Mouse (Mus musculus) lung, embryonic 15.5 days (tissue): ENCODE results near the gene St3gal6. TPM values are rescaled to one million over a fixed set of nuclear protein-coding genes. Genes with fewer than 3 reads are reported as not detected.
A peak's percentile ranks its signal among the peaks of the same experiment; 100 is the strongest.

Experiments
- ATAC-seq: fragments of 200-750 bp; cut with Nextera tagmentation; 2 replicates; pipeline ENCODE4 v1.8.0; 2017; ENCODE audit warnings: moderate number of reproducible peaks, borderline replicate concordance; ENCODE audit not compliant: low FRiP score, low TSS enrichment; ENCODE audit errors: extremely low read depth
- H3K27ac ChIP-seq: fragments of 300-500 bp; sonication (generic); 2 replicates; pipeline ENCODE4 v1.5.1; 2015; ENCODE audit warnings: moderate library complexity, mild to moderate bottlenecking, inconsistent platforms
- H3K27me3 ChIP-seq: fragments of 300-500 bp; sonication (generic); 2 replicates; pipeline ENCODE4 v1.6.1; 2015; ENCODE audit warnings: inconsistent platforms
- H3K36me3 ChIP-seq: fragments of 300-500 bp; sonication (generic); 2 replicates; pipeline ENCODE4 v1.6.1; 2015; ENCODE audit warnings: inconsistent platforms
- H3K4me1 ChIP-seq: fragments of 300-500 bp; sonication (generic); 2 replicates; pipeline ENCODE4 v1.6.1; 2015; ENCODE audit warnings: inconsistent platforms
- H3K4me2 ChIP-seq: fragments of 300-500 bp; sonication (generic); 2 replicates; pipeline ENCODE4 v1.6.1; 2015; ENCODE audit warnings: inconsistent platforms, mild to moderate bottlenecking, moderate library complexity
- H3K4me3 ChIP-seq: fragments of 300-500 bp; sonication (generic); 2 replicates; pipeline ENCODE4 v1.5.1; 2015; ENCODE audit warnings: mild to moderate bottlenecking, inconsistent platforms
- H3K9ac ChIP-seq: fragments of 300-500 bp; sonication (generic); 2 replicates; pipeline ENCODE4 v1.6.1; 2015; ENCODE audit warnings: inconsistent platforms
- H3K9me3 ChIP-seq: fragments of 300-500 bp; sonication (generic); 2 replicates; pipeline ENCODE4 v1.6.1; 2016; ENCODE audit warnings: inconsistent platforms
- WGBS: fragments of 180-500 bp; shearing (Covaris S2); methylation state at CpG from one replicate; pipeline ENCODE4 v1.1.7; 2015; 5-methylcytosine and 5-hydroxymethylcytosine counted together
- polyA plus RNA-seq: library from polyadenylated mRNA; unstranded; fragments of >200 nt; fragmentation: Nextera tagmentation; extraction: Ambion mirVana; gene quantifications from 2 replicates; pipeline ENCODE4 v1.2.1, GENCODE M21; 2015

St3gal6 gene
- polyA plus RNA-seq, 1 experiment from 2014 or later = 27.3 TPM

DNA sequence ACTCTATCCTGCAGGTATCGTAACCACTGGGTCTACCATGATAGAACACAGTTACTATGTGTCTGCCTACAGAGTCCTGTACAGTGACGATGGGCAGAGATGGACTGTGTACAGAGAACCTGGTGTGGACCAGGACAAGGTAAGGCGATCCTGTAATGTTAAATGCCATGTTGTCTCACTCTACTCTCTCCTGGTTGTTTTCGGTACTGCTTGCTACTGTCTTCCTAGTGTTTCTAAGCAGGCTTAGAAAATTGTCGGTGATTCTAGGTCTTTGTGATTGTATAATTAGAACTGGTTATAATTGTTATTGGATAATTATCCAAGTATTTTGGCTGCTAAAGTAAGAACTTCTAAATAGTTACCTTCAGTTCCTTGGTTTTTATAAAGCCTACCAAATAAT lies 72.4 kb downstream of the St3gal6 start:
- no peak for ATAC-seq
- Histone ChIP-seq H3K4me2 (no peak overlapping the region), H3K36me3 (peaks cover 23% of the 10 kb centered on the region; the same call in 1 of the 2 replicates), H3K27ac (no peak overlapping the region), H3K9me3 (no peaks in the 10 kb centered on the region), H3K27me3 (no peaks in the 10 kb centered on the region), H3K4me1 (peaks cover 8% of the 10 kb centered on the region; the same call in 1 of the 2 replicates), H3K9ac (no peak overlapping the region), H3K4me3 (no peak overlapping the region)
- 94% methylated on average over 5 of the region's 5 CpGs for WGBS

- WGBS = 58% methylated on average over 6 of the region's 6 CpGs
- ATAC-seq = no peak
- Histone ChIP-seq H3K27me3 (no peaks in the 10 kb centered on the region), H3K4me1 (peaks cover 8% of the 10 kb centered on the region; the same call in 1 of the 2 replicates), H3K4me3 (no peak overlapping the region), H3K4me2 (no peak overlapping the region), H3K27ac (no peak overlapping the region), H3K9me3 (no peaks in the 10 kb centered on the region), H3K36me3 (peaks cover 20% of the 10 kb centered on the region; the same call in 1 of the 2 replicates), H3K9ac (no peak overlapping the region)
Observed at GRCm38 (mm10) chr16:58450648-58451047, 73.4 kb downstream of the St3gal6 start.

GRCm38 (mm10) chr16:58449073-58449472 lies 75.0 kb downstream of the St3gal6 start:
- peaks cover 8% of the 10 kb centered on the region; the same call in 1 of the 2 replicates for H3K4me1 ChIP-seq
- H3K27me3 ChIP-seq = no peaks in the 10 kb centered on the region
- no peaks in the 10 kb centered on the region for H3K9me3 ChIP-seq
- no peak overlapping the region for H3K4me3 ChIP-seq
- H3K27ac ChIP-seq = 0 out of 2 replicates have a peak overlapping the region, but pooled peaks have one; percentile 38
- 85% methylated on average over 4 of the region's 4 CpGs for WGBS
- no peak overlapping the region for H3K9ac ChIP-seq
- no peak overlapping the region for H3K4me2 ChIP-seq
- peaks cover 20% of the 10 kb centered on the region; the same call in 1 of the 2 replicates for H3K36me3 ChIP-seq
- ATAC-seq = no peak

- Histone ChIP-seq H3K9ac (no peak overlapping the region), H3K4me2 (no peak overlapping the region), H3K27me3 (no peaks in the 10 kb centered on the region), H3K27ac (peak overlapping the region; percentile 45; the same call in 1 of the 2 replicates), H3K9me3 (no peaks in the 10 kb centered on the region), H3K4me3 (no peak overlapping the region), H3K4me1 (peaks cover 12% of the 10 kb centered on the region), H3K36me3 (peaks cover 13% of the 10 kb centered on the region; the same call in 1 of the 2 replicates)
- 66% methylated on average over 4 of the region's 4 CpGs for WGBS
- peak; percentile 71; the same call in 1 of the 2 replicates for ATAC-seq
Observed at GRCm38 (mm10) chr16:58446281-58447259, 77.5 kb downstream of the St3gal6 start.

DNA sequence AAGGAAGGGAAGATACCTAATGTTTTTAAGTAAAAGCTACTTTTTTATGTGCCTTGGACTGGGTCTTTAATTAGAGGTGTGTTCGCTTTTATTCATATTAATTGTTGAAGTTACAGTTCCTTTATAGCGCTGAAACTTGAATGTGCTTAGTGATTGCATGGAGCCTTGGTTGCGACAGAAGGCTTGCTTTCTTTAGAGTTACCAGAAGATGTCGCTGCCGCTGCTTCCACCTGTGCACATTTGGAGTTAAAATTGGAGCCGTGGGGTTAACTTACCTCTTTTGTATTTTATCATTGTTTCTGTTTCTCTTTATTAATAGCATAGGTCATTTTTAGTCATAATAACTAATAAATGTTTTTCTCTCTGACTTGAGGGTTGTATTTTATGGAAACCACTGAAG lies 79.3 kb downstream of the St3gal6 start:
- peak overlapping the region; percentile 15; the same call in 1 of the 2 replicates for H3K27ac ChIP-seq
- WGBS = 66% methylated on average over 6 of the region's 6 CpGs

DNA sequence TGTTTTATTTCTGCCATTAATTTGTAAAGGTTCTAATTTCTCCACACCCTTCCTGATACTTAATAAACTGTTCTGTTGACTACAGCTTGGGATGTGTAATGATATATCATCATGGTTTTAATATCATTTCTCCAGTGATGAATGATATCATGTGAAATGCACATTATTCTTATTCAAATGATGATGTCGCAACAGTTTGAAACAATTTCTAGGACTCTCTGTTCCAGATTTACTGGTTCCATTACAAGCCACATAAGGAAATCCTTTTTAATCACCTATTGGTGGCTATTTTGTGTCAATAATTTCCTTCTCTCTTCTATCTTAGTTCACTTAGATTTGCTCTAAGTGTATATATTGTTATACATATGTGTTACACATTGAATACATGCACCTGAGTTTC lies 91.7 kb downstream of the St3gal6 start:
- H3K36me3 ChIP-seq = peaks cover 11% of the 10 kb centered on the region
- no peaks in the 10 kb centered on the region for H3K9me3 ChIP-seq
- no peak overlapping the region for H3K27ac ChIP-seq
- H3K27me3 ChIP-seq = no peaks in the 10 kb centered on the region
- no peak for ATAC-seq
- peaks cover 10% of the 10 kb centered on the region for H3K4me1 ChIP-seq
- no peak overlapping the region for H3K4me2 ChIP-seq
- no peak overlapping the region for H3K9ac ChIP-seq
- WGBS = 95% methylated on average over 1 of the region's 1 CpGs
- no peak overlapping the region for H3K4me3 ChIP-seq

More for the DNA sequence above, 79.3 kb downstream of the St3gal6 start:
- Histone ChIP-seq H3K27me3 (no peaks in the 10 kb centered on the region), H3K4me3 (no peak overlapping the region), H3K4me1 (peaks cover 12% of the 10 kb centered on the region), H3K4me2 (no peak overlapping the region), H3K9ac (no peak overlapping the region), H3K9me3 (no peaks in the 10 kb centered on the region), H3K36me3 (no peaks in the 10 kb centered on the region)
- no peak for ATAC-seq

- H3K27ac ChIP-seq = peak overlapping the region; percentile 3; the same call in 1 of the 2 replicates
- H3K9ac ChIP-seq = no peak overlapping the region
- H3K9me3 ChIP-seq = no peaks in the 10 kb centered on the region
- H3K4me1 ChIP-seq = peaks cover 10% of the 10 kb centered on the region
- no peaks in the 10 kb centered on the region for H3K27me3 ChIP-seq
- 61% methylated on average over 7 of the region's 7 CpGs for WGBS
- H3K4me3 ChIP-seq = no peak overlapping the region
- no peak overlapping the region for H3K4me2 ChIP-seq
- ATAC-seq = no peak
- H3K36me3 ChIP-seq = peaks cover under 1% of the 10 kb centered on the region
Observed at GRCm38 (mm10) chr16:58430246-58430645, 93.8 kb downstream of the St3gal6 start.

GRCm38 (mm10) chr16:58421696-58422354 lies 102.2 kb downstream of the St3gal6 start:
- WGBS = 24% methylated on average over 11 of the region's 11 CpGs
- H3K4me1 ChIP-seq = peaks cover 15% of the 10 kb centered on the region
- no peaks in the 10 kb centered on the region for H3K36me3 ChIP-seq
- H3K4me3 ChIP-seq = no peak overlapping the region
- no peak overlapping the region for H3K4me2 ChIP-seq
- H3K27ac ChIP-seq = no peak overlapping the region
- peak; percentile 52; the same call in 1 of the 2 replicates for ATAC-seq
- H3K9me3 ChIP-seq = no peaks in the 10 kb centered on the region
- H3K27me3 ChIP-seq = no peaks in the 10 kb centered on the region
- no peak overlapping the region for H3K9ac ChIP-seq

Other genes starting within 250 kb of the St3gal6 start
- gene Dcbld2, start 115.8 kb downstream of the St3gal6 start, polyA plus RNA-seq = 7.4 and 9.7 TPM in 2 replicates
- gene Gm813, start 92.7 kb upstream of the St3gal6 start, polyA plus RNA-seq = not detected in 2 replicates
- gene E330017A01Rik, start 114.5 kb upstream of the St3gal6 start, polyA plus RNA-seq = not detected in 2 replicates
- gene Cpox, start 146.0 kb upstream of the St3gal6 start, polyA plus RNA-seq = 24.9 and 26.8 TPM in 2 replicates
- 0.24 TPM in 1 of 2 replicates, not detected in the other for gene Gpr15, start 194.8 kb upstream of the St3gal6 start, polyA plus RNA-seq
- gene Cldnd1, start 203.7 kb upstream of the St3gal6 start, polyA plus RNA-seq = 110 and 111 TPM in 2 replicates
- not detected in 2 replicates for gene Olfr172, start 238.9 kb upstream of the St3gal6 start, polyA plus RNA-seq